Mouse (Mus musculus): ENCODE measurements around the gene 4930524J08Rik.

GRCm38 (mm10) chr5:99941273-99941672 lies 37.6 kb upstream of the 4930524J08Rik start:
- TF ChIP-seq CTCF (conservative IDR thresholded peaks at IDR 0.05 in 1 of 2, IDR thresholded peaks at IDR 0.05 in 1 of 2; ENCODE audit: low read depth in 2 of 2, low read length in 2 of 2) (no peak), CHD2 (IDR thresholded peaks at IDR 0.05; ENCODE audit: low read length) (no peak), SIN3A (IDR thresholded peaks at IDR 0.05; ENCODE audit: low read length) (no peak), POLR2A (IDR thresholded peaks at IDR 0.05; ENCODE audit: low read depth, low read length) (no peak), ZNF384 (IDR thresholded peaks at IDR 0.05; ENCODE audit: low read depth, low read length) (no peak), POLR2AphosphoS2 (IDR thresholded peaks at IDR 0.05; ENCODE audit: low read depth, low read length) (no peak), BHLHE40 (IDR thresholded peaks at IDR 0.05; ENCODE audit: low read depth, low read length) (no peak), E2F4 (IDR thresholded peaks at IDR 0.05; ENCODE audit: insufficient replicate concordance, low read depth, low read length) (no peak), KAT2A (IDR thresholded peaks at IDR 0.05; ENCODE audit: insufficient replicate concordance, low read length) (no peak)
